Mouse (Mus musculus): Measurements from ENCODE around the gene Cadps2.

- TF ChIP-seq CTCF (IDR thresholded peaks at IDR 0.05; ENCODE audit: low read depth, low read length) (no peak), GATA1 (IDR thresholded peaks at IDR 0.05; ENCODE audit: borderline replicate concordance, low read length) (no peak), POLR2AphosphoS5 (IDR thresholded peaks at IDR 0.05; ENCODE audit: insufficient replicate concordance, low read depth, low read length) (no peak)
Measured at GRCm38 (mm10) chr6:23873812-23874211, 34.6 kb upstream of the Cadps2 start.
